Comparison of ENCODE assay signal across 24 mouse cellular contexts in genomic region chr13:119233030-119233385, GRCm38 (mm10).
DNase-seq lines count a peak whose midpoint lies in the region; ATAC-seq lines count a peak whose summit lies in the region.
"Had no signal": no experiment of that assay in that cellular context is flagged by ENCODE, and none has a peak within 500 bp of the region (broad histone marks: within the 10 kb centered on the region; RNA-seq: fewer than 3 reads in every experiment).

No protein-coding gene starts in this region.

- H3K9ac ChIP-seq in liver, embryonic 11.5 days (ENCODE audit: low read depth, low read length): no peak overlapping the region
- peak overlapping the region; percentile 58 for H3K9ac ChIP-seq in liver, embryonic 13.5 days
- H3K9ac ChIP-seq: hindbrain, embryonic 12.5 days; neural tube, embryonic 12.5 days had no signal

- peak; percentile 9; the same call in 1 of the 2 replicates for ATAC-seq in liver, embryonic 11.5 days (replicated peaks; ENCODE audit: low FRiP score)
- ATAC-seq in liver, embryonic 13.5 days (ENCODE audit: low read depth): peak; percentile 43
- peak; percentile 10; the same call in 1 of the 2 replicates for ATAC-seq in megakaryocyte progenitor cell, adult 5-6 weeks (replicated peaks; ENCODE audit: poor library complexity)
- ATAC-seq: CD4-positive, CD25-positive, alpha-beta regulatory T cell, adult 4 months; forebrain, embryonic 14.5 days had no signal

- H3K9me3 ChIP-seq in liver, embryonic 11.5 days (ENCODE audit: control insufficient read depth, low read length): no peaks in the 10 kb centered on the region
- no peaks in the 10 kb centered on the region for H3K9me3 ChIP-seq in liver, embryonic 13.5 days (replicated peaks)
- H3K9me3 ChIP-seq in limb, embryonic 10.5 days (replicated peaks): no peaks in the 10 kb centered on the region
- H3K9me3 ChIP-seq: hindbrain, embryonic 12.5 days; neural tube, embryonic 12.5 days had no signal

- DNase-seq in liver, embryonic 11.5 days (ENCODE audit: low spot score): no peak
- no peak for DNase-seq in liver
- peak; percentile 17 for DNase-seq in c-Kit-negative CD71-positive TER-119-positive erythroid progenitor cells, embryonic 14.5 days (ENCODE audit: low read depth, low spot score)
- no peak for DNase-seq in liver, embryonic 13.5 days
- DNase-seq in urinary bladder, postnatal 14 days (ENCODE audit: low spot score): no peak
- no peak for DNase-seq in kidney, adult 18-20 months
- DNase-seq in limb, embryonic 10.5 days (ENCODE audit: low spot score): no peak
- DNase-seq: adrenal gland, adult 8-10 months; cerebellum, adult 11 months; cerebellum, adult 9-10 months; cerebellum, postnatal 36 days; gastrocnemius, postnatal 36 days; heart, adult 18-20 months; heart, postnatal 14 days; kidney, postnatal 14 days; layer of hippocampus, adult 9-11 months; lung, postnatal 4 days; thymus, postnatal 4 days had no signal

- no peaks in the 10 kb centered on the region for H3K27me3 ChIP-seq in liver, embryonic 11.5 days (replicated peaks; ENCODE audit: control insufficient read depth, insufficient read depth, low read length)
- no peaks in the 10 kb centered on the region for H3K27me3 ChIP-seq in liver, embryonic 13.5 days
- no peaks in the 10 kb centered on the region for H3K27me3 ChIP-seq in limb, embryonic 10.5 days (ENCODE audit: low read depth, poor library complexity, severe bottlenecking)
- H3K27me3 ChIP-seq: hindbrain, embryonic 12.5 days; neural tube, embryonic 12.5 days had no signal

- peak overlapping the region; percentile 77; the same call in 1 of the 2 replicates for H3K27ac ChIP-seq in liver, embryonic 11.5 days (ENCODE audit: low read depth, low read length)
- H3K27ac ChIP-seq in liver, embryonic 13.5 days: peak overlapping the region; percentile 93
- no peak overlapping the region for H3K27ac ChIP-seq in limb, embryonic 10.5 days
- H3K27ac ChIP-seq: hindbrain, embryonic 12.5 days; neural tube, embryonic 12.5 days had no signal

- no peaks in the 10 kb centered on the region for H3K36me3 ChIP-seq in liver, embryonic 11.5 days (ENCODE audit: control insufficient read depth, insufficient read depth, low read length)
- no peaks in the 10 kb centered on the region for H3K36me3 ChIP-seq in liver, embryonic 13.5 days
- no peaks in the 10 kb centered on the region for H3K36me3 ChIP-seq in limb, embryonic 10.5 days
- H3K36me3 ChIP-seq: hindbrain, embryonic 12.5 days; neural tube, embryonic 12.5 days had no signal

- no peak overlapping the region for H3K4me3 ChIP-seq in liver, embryonic 11.5 days (ENCODE audit: low read depth, low read length)
- H3K4me3 ChIP-seq in liver, embryonic 13.5 days (replicated peaks): no peak overlapping the region
- no peak overlapping the region for H3K4me3 ChIP-seq in limb, embryonic 10.5 days
- H3K4me3 ChIP-seq: hindbrain, embryonic 12.5 days; neural tube, embryonic 12.5 days had no signal

- H3K4me2 ChIP-seq in liver, embryonic 11.5 days: no peak overlapping the region; the same call in 1 of the 2 replicates
- H3K4me2 ChIP-seq in liver, embryonic 13.5 days: peak overlapping the region; percentile 54
- H3K4me2 ChIP-seq: hindbrain, embryonic 12.5 days; midbrain, embryonic 11.5 days; neural tube, embryonic 12.5 days had no signal

- 84% methylated on average over 4 of the region's 4 CpGs for WGBS in liver, embryonic 11.5 days
- 79% methylated on average over 4 of the region's 4 CpGs for WGBS in liver, embryonic 13.5 days (ENCODE audit: insufficient replicate concordance)
- WGBS in limb, embryonic 10.5 days: 83% methylated on average over 4 of the region's 4 CpGs

- H3K4me1 ChIP-seq in liver, embryonic 11.5 days (replicated peaks; ENCODE audit: control insufficient read depth, insufficient read depth, low read length): peaks cover 8% of the 10 kb centered on the region
- H3K4me1 ChIP-seq in liver, embryonic 13.5 days (replicated peaks): peaks cover 34% of the 10 kb centered on the region
- H3K4me1 ChIP-seq in limb, embryonic 10.5 days: no peaks in the 10 kb centered on the region
- H3K4me1 ChIP-seq: hindbrain, embryonic 12.5 days; neural tube, embryonic 12.5 days had no signal
